Mouse (Mus musculus) brain, embryonic 18.5 days (tissue): Measurements from ENCODE around the gene Rnf181.

Experiments
- DNase-seq: peaks from one replicate; pipeline ENCODE4 v3.0.0-alpha.2; 2012; ENCODE audit warnings: low read depth, low spot score

Rnf181 gene

DNA sequence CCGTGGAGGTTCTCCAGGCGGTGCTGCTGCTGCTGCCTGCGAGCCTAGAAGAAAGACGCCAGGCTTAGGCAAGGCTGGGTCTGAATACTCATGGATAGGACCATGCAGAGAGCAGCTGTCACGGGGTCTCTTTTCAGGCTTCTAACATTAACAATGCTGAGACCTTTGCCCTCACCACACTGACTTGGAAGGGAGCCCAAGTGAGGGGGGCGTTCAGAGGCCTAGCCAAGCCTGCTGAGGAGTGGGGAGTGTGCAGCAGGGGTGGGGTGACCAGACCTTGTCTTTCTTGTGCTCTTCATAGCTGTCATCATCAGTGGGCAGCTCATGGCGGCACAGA lies 6.2 kb downstream of the Rnf181 start:
- no peak for DNase-seq

- DNase-seq: no peak
Observed at GRCm38 (mm10) chr6:72359891-72360598, 6.7 kb downstream of the Rnf181 start.

DNA sequence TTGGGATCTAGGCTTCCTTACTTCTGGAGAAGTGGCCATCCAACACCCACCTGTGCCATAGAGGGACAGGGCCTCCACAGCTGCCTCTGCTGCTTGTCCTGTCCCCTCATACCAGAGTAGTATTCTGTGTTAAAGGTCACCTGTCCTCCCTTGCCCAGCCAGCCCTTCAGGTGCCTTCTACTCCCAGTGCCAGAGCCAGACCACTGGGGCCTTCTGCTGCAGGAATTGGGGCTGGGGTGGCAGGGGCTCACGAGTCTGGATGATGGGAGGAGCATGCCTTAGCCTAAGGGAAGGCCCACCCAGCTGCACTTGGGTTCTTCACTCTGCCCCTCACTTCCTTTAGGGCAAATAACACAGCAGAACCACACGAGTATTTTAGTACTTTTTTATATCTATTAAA lies 7.4 kb downstream of the Rnf181 start:
- DNase-seq: no peak

GRCm38 (mm10) chr6:72358086-72358764 lies 8.5 kb downstream of the Rnf181 start:
- no peak for DNase-seq

DNA sequence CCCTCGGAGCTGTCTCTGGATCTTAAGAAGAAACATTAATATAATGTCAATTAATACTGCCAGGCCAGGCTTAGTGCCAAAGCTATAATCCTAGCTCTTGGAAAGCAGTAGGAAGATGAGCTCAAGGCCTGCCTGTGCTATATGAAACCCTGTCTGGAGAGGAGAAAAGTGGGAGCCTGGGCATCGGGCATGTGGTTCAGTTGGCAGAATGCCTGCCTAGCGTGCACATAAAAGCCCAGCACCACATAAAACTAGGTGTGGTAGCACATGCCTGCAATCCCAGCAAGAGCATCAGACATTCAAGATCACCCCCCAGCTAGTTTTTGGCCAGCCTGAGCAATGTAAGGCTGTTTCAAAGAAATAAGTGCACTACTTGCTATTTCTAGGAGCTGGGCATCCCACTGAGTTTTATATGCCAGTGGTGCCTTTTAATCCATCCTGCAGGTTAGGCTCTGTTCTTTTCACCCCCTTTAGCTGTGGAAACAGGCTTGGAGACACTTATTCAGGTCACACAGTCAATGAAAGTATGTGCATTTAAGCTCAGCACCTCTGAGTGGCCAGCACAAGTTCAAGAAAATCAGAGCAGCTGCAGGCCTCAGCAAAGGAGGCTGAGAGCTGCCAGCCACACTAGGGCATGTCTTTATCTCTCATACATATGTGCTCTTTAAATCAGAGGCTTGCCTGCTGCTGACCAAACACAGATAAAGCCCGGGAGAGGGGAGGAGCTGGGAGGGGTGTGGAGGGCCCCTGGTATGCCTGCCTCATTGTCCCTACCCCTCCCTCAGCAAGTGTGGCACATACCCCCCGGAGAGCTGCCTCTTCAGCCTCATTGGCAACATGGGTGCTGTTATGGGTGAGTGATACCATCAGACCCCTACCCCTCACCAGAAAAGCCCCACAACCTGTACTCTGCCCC lies 9.3 kb downstream of the Rnf181 start:
- DNase-seq: no peak

GRCm38 (mm10) chr6:72356001-72356532 lies 10.7 kb downstream of the Rnf181 start:
- DNase-seq: no peak

- no peak for DNase-seq
Observed at GRCm38 (mm10) chr6:72355066-72355911, 11.5 kb downstream of the Rnf181 start, which contains the start of gene Tmem150a. Tmem150a (plus strand) TSS chr6:72355447.

DNA sequence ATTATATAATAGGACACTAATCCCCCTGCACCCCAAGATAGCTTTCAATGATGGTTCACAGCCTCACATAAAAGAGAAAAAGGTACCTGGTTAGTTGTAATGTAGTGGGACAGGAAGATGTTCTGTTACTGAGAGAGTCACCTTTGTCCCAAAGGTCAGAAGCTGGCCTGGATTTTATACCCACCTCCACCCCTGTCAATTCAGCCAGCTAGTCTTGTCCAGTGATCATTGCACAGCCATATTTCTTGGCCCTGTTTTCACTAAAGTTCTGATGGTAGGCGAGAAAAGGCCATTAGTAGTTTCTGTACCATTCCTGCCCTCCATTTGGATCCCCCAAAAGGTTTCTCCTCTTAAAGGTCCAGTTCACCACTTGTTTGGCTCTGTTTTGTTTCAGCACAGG lies 12.7 kb downstream of the Rnf181 start:
- DNase-seq: no peak

- no peak for DNase-seq
Observed at GRCm38 (mm10) chr6:72352636-72353405, 13.9 kb downstream of the Rnf181 start.

DNA sequence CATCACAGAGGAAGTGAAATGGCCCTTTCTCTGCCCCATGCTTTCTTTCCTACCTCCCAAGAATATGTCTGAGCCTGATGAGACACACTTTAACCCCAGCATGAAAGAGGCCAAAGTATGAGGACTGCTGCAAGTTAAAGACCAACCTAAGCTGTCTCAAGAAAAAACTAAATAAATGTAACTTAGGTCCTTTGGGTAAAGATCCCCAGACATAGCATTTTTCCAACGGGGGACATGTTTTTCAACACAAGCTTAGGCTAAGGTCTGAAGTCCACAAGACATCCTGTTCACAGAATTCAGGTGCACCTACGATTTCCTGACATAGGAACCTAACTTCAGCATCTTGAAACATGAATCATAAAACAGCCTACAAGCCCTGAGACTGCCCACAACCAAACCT lies 16.5 kb downstream of the Rnf181 start:
- no peak for DNase-seq

DNA sequence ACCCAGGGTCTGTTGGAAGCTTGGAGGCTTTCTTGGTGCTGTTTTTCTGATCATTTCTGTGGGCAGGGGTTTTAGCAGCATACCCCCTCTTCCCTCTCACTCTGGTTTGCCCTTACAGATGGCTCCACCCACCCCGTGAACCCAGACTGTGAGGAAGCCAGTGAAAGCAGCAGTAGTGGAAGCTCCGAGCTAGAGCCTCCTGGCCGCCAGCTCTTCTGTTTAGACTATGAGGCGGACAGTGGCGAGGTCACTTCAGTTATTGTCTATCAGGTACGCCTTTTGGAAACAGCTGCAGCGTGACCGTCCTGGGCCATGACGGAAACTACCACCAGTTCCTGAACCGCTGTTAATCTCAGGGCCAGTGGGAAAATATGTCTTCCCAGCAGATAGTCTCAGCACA lies 18.3 kb downstream of the Rnf181 start:
- no peak for DNase-seq

DNA sequence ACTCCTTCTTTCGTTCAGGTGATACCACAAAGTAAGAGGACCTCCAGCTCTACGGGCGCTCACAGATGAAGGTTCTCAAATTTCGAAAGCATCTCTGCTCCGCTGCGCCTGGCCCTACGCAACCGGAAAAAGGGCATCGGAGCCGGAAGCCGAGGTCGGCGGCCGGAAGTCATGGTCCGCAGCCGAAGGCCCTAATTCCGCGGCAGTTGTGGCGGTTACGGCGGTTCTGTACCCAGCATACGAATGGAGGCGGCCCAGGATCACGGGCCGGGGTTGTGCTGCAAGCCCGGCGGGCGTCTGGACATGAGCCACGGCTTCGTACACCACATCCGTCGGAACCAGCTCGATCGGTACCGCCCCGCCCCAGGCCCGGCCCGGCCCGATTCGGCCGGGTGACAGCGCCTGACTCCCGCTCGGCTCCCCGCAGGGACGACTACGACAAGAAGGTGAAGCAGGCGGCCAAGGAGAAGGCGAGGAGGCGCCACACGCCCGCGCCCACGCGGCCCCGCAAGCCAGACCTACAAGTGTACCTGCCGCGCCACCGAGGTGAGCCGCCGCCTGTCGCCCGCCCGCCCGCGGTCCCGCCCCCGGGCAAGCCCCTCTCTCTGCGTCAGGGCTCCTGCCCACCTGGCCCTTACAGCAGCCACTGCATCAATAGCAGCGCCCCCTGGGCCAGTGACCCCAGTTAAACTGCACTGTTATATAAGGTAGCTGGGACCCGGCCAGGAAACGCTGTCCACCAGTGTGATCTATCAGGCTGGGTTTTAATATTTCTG lies 19.4 kb downstream of the Rnf181 start, which contains the start of gene 0610030E20Rik:
Gene 0610030E20Rik, plus strand, starts transcription at position 152 of the 776 bp plus-strand sequence.
- DNase-seq: no peak

DNA sequence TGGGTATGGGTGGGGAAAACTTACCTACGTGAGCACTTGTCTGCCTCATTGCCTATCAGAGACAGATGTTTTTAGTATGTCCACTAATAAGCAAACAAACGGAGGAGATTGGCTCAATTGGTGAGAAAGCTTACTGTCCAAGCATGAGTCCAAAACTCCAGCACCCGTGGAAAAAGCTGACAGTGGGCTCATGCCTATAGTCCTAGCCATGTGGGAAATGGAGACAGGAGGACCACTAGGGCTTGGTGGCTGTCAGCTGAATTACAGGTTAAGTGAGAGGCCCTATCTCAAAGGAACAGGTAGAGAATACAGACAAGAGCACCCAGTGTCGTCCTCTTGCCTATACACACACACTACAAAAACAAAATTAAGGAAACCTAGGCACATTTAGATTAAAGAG lies 20.5 kb downstream of the Rnf181 start:
- DNase-seq: no peak

DNA sequence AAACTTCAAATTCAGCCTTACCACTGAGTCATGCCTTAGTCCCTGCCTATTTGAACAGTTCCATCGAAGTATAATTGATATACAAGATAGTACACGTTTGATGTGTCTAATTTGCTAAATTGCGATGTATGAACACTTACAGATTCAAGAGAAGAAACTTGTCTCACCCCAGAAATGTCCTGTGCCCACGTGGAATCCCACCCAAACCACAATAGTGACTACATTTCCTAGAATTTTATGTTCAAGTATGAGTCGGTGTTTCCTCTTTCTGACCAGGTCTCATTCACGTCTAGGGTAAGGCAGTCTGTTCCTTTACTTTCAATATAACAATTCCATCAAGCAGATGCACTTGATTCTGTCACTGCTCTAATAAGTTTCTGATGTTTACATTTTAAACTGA lies 21.1 kb downstream of the Rnf181 start:
- DNase-seq: no peak

GRCm38 (mm10) chr6:72345074-72345567 lies 21.6 kb downstream of the Rnf181 start, which contains the start of gene Usp39:
Usp39 (minus strand) TSS chr6:72345184.
- peak; percentile 90 for DNase-seq

GRCm38 (mm10) chr6:72344396-72345073 lies 22.2 kb downstream of the Rnf181 start:
- DNase-seq: no peak

DNA sequence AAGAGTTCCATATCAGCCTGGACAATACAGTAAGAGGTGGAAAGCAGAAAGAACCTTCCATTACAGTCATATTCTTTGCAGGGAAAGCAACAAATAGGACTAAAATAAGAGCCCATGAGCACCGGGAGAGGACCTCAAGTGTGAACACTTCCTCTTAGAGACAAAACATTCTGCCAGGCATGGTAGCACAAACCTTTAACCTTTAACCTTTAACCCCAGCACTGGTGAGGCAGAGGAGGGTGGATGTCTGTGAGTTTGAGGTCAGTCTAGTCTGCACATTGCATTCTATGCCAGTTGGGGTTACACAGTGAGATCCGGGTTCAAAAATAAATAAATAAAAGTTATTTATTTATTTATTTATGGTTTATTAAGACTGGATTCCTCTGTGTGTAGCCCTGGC lies 26.3 kb downstream of the Rnf181 start:
- DNase-seq: no peak

- DNase-seq: no peak
Observed at GRCm38 (mm10) chr6:72333111-72333510, 33.6 kb downstream of the Rnf181 start.

DNA sequence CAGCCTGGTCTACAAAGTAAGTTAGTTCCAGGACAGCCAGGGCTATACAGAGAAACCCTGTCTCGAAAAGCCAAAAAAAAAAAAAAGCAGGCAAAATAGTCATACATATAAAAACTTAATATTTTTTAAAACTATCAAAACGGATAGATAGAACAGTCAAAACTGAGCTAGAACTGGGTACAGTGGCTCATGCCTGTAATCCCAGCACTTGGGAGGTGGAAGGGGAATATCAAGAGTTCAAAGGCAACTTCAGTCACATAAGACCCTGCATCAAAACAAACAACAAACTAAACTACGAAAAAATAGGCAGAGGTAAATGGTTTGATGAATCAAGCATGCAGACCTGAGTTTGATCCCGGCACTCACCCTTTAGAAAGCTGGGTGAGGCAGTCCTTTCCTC lies 36.6 kb downstream of the Rnf181 start:
- DNase-seq: no peak
